ENCODE assay signal across 8 mouse cellular contexts in genomic region chr12:116281427-116282281, GRCm38 (mm10). TPM values are rescaled to one million over a fixed set of nuclear protein-coding genes. Genes with fewer than 3 reads are reported as not detected.
DNase-seq lines count a peak whose midpoint lies in the region; ATAC-seq and TF ChIP-seq lines count a peak whose summit lies in the region.

No protein-coding gene starts in this region.

- H3K36me3 ChIP-seq in limb, embryonic 15.5 days = no peaks in the 10 kb centered on the region
- no peaks in the 10 kb centered on the region for H3K36me3 ChIP-seq in midbrain, embryonic 14.5 days (ENCODE audit: control insufficient read depth, insufficient read depth, low read length)

- peak overlapping the region; percentile 90 for H3K4me2 ChIP-seq in limb, embryonic 15.5 days
- peak overlapping the region; percentile 96 for H3K4me2 ChIP-seq in midbrain, embryonic 14.5 days (ENCODE audit: low read length)

- peak; percentile 38 for DNase-seq in 3T3-L1 (ENCODE audit: low read depth, low spot score)
- DNase-seq in Muller cell, postnatal 12 days (ENCODE audit: inconsistent ontology term) = peak; percentile 30
- peak; percentile 13 for DNase-seq in gastrocnemius, postnatal 25 days
- DNase-seq in kidney, adult 18-20 months = peak; percentile 50
- DNase-seq in midbrain, embryonic 14.5 days = no peak
- DNase-seq in spleen, postnatal 36 days (ENCODE audit: low spot score in 2 of 2) = peak; percentile 23 to 42

- no peaks in the 10 kb centered on the region for H3K27me3 ChIP-seq in limb, embryonic 15.5 days
- H3K27me3 ChIP-seq in midbrain, embryonic 14.5 days (ENCODE audit: control insufficient read depth, insufficient read depth, low read length) = no peaks in the 10 kb centered on the region

- TF ChIP-seq POLR2A in cortical plate, adult 2 months (IDR thresholded peaks at IDR 0.05; ENCODE audit: extremely low read depth, insufficient read depth, low read length) = no peak

- H3K4me3 ChIP-seq in cortical plate, adult 2 months (ENCODE audit: insufficient read depth, low read length) = peak overlapping the region; percentile 90
- peak overlapping the region; percentile 76 for H3K4me3 ChIP-seq in limb, embryonic 15.5 days
- peak overlapping the region; percentile 97 for H3K4me3 ChIP-seq in midbrain, embryonic 14.5 days (replicated peaks; ENCODE audit: low read depth, low read length)

- peak overlapping the region; percentile 54 for H3K27ac ChIP-seq in cortical plate, adult 2 months (ENCODE audit: insufficient read depth, low read length)
- peak overlapping the region; percentile 99 for H3K27ac ChIP-seq in limb, embryonic 15.5 days
- H3K27ac ChIP-seq in midbrain, embryonic 14.5 days (replicated peaks; ENCODE audit: low read depth, low read length) = peak overlapping the region; percentile 98

- H3K9me3 ChIP-seq in limb, embryonic 15.5 days = no peaks in the 10 kb centered on the region
- H3K9me3 ChIP-seq in midbrain, embryonic 14.5 days (ENCODE audit: control insufficient read depth, low read length) = no peaks in the 10 kb centered on the region

- WGBS in limb, embryonic 15.5 days = under 1% methylated on average over 55 of the region's 55 CpGs
- WGBS in midbrain, embryonic 14.5 days = under 1% methylated on average over 55 of the region's 55 CpGs

- no peak for ATAC-seq in limb, embryonic 15.5 days (ENCODE audit: insufficient number of reproducible peaks, low FRiP score, low TSS enrichment, low read depth)
- no peak for ATAC-seq in midbrain, embryonic 14.5 days (ENCODE audit: low FRiP score, low TSS enrichment)

- H3K4me1 ChIP-seq in cortical plate, adult 2 months (ENCODE audit: control insufficient read depth, insufficient read depth, low read length) = no peaks in the 10 kb centered on the region
- peaks cover 4% of the 10 kb centered on the region for H3K4me1 ChIP-seq in limb, embryonic 15.5 days
- H3K4me1 ChIP-seq in midbrain, embryonic 14.5 days (ENCODE audit: control insufficient read depth, insufficient read depth, low read length) = peaks cover 5% of the 10 kb centered on the region

- peak overlapping the region; percentile 94 for H3K9ac ChIP-seq in limb, embryonic 15.5 days
- peak overlapping the region; percentile 94 for H3K9ac ChIP-seq in midbrain, embryonic 14.5 days (replicated peaks; ENCODE audit: low read length)

- no peak for TF ChIP-seq CTCF in cortical plate, adult 2 months (IDR thresholded peaks at IDR 0.05; ENCODE audit: extremely low read depth, insufficient read depth, low read length)

RNA-seq across cellular contexts. Expression of gene Esyt2, which starts 0.7 kb away (rescaled TPM):
- 15.8 and 17.2 TPM in 2 replicates for polyA plus RNA-seq in cortical plate, adult 2 months (2012; rRNA removed)
- total RNA-seq in gastrocnemius, postnatal 25 days (2021) = 10 to 100 TPM; 18.0 to 20.4 TPM
- 18.8 and 20.7 TPM in 2 replicates for polyA plus RNA-seq in limb, embryonic 15.5 days (2015; fragmentation: Nextera tagmentation; extraction: Ambion mirVana)
- polyA plus RNA-seq in midbrain, embryonic 14.5 days (2014; fragmentation: Nextera tagmentation; extraction: Ambion mirVana) = 13.3 and 18.5 TPM in 2 replicates

RNA-seq across cellular contexts. Expression of gene Gm11027, which starts 6.5 kb away (rescaled TPM):
- polyA plus RNA-seq in cortical plate, adult 2 months (2012; rRNA removed) = not detected in 2 replicates
- total RNA-seq in gastrocnemius, postnatal 25 days (2021) = not detected
- not detected in 2 replicates for polyA plus RNA-seq in limb, embryonic 15.5 days (2015; fragmentation: Nextera tagmentation; extraction: Ambion mirVana)
- polyA plus RNA-seq in midbrain, embryonic 14.5 days (2014; fragmentation: Nextera tagmentation; extraction: Ambion mirVana) = not detected in 2 replicates

RNA-seq across cellular contexts. Expression of gene Wdr60, which starts 18.8 kb away (rescaled TPM):
- 18.5 and 24.4 TPM in 2 replicates for polyA plus RNA-seq in cortical plate, adult 2 months (2012; rRNA removed)
- 1 to 10 TPM; 7.2 to 8.8 TPM for total RNA-seq in gastrocnemius, postnatal 25 days (2021)
- 23.1 and 28.3 TPM in 2 replicates for polyA plus RNA-seq in limb, embryonic 15.5 days (2015; fragmentation: Nextera tagmentation; extraction: Ambion mirVana)
- polyA plus RNA-seq in midbrain, embryonic 14.5 days (2014; fragmentation: Nextera tagmentation; extraction: Ambion mirVana) = 15.9 and 17.9 TPM in 2 replicates
